30 mouse cellular contexts compared by ENCODE assay signal in the genomic region with DNA sequence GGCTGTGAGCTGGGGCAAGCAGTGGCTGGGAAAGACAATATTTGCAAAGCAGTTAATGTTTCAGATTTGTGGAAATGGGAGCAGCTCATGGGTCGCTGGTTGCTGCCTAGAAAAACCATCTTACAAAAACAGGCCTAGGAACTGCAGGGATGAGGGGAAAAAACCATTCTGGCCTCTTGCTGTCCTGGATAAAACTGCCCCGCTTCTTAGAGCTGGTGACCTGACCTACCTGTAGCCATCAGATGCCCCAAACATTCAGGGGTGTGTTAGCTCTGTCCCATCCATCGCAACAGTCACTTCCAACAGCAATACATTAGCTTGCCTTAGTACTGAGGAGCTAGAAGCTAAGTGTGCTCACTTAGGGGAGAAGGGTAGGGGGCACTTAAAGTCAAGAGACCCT. TPM values are rescaled to one million over a fixed set of nuclear protein-coding genes. Genes with fewer than 3 reads are reported as not detected.
"Had no signal": no experiment of that assay in that cellular context is flagged by ENCODE, and none has a peak within 500 bp of the region (broad histone marks: within the 10 kb centered on the region; RNA-seq: fewer than 3 reads in every experiment).

No protein-coding gene starts in this region.

- DNase-seq: kidney, adult 18-20 months; kidney, adult 9 months; kidney, postnatal 25 days; layer of hippocampus, postnatal 36 days; liver; lung, adult 2 months; lung, postnatal 14 days; lung, postnatal 4 days; retina, postnatal 1 day; right cerebral cortex, postnatal 25 days; spleen, adult 18-20 months; thymus, postnatal 25 days had no signal

- H3K4me3 ChIP-seq: left cerebral cortex, adult 2 months; limb, embryonic 12.5 days; midbrain, embryonic 12.5 days; midbrain, embryonic 15.5 days; myocyte; neural tube, embryonic 13.5 days; stomach, embryonic 15.5 days had no signal

- H3K36me3 ChIP-seq: midbrain, embryonic 15.5 days; stomach, embryonic 15.5 days had no signal

- H3K27me3 ChIP-seq: limb, embryonic 12.5 days; midbrain, embryonic 12.5 days; midbrain, embryonic 15.5 days; neural tube, embryonic 13.5 days; stomach, embryonic 15.5 days had no signal

- H3K4me1 ChIP-seq: midbrain, embryonic 15.5 days had no signal

- H3K9me3 ChIP-seq: limb, embryonic 12.5 days; midbrain, embryonic 12.5 days; midbrain, embryonic 15.5 days; neural tube, embryonic 13.5 days; stomach, embryonic 15.5 days had no signal

- H3K9ac ChIP-seq: limb, embryonic 12.5 days; liver, embryonic 14.5 days; midbrain, embryonic 12.5 days; midbrain, embryonic 15.5 days; neural tube, embryonic 13.5 days; stomach, embryonic 15.5 days had no signal

- H3K4me2 ChIP-seq: limb, embryonic 12.5 days; midbrain, embryonic 12.5 days; midbrain, embryonic 15.5 days; neural tube, embryonic 13.5 days; stomach, embryonic 15.5 days had no signal

- ATAC-seq: inflammation-experienced regulatory T-cells, adult 6 months; intestine, embryonic 16.5 days; midbrain, embryonic 15.5 days had no signal

- H3K27ac ChIP-seq: left cerebral cortex, adult 2 months; limb, embryonic 12.5 days; liver, embryonic 14.5 days; midbrain, embryonic 12.5 days; midbrain, embryonic 15.5 days; neural tube, embryonic 13.5 days; stomach, embryonic 15.5 days had no signal

RNA-seq across cellular contexts. Expression of a gene that starts 27.3 kb away (rescaled TPM):
- total RNA-seq: megakaryocyte progenitor cell, adult 5-6 weeks; megakaryocyte-erythroid progenitor cell, adult 5-6 weeks; monocyte, adult 5-6 weeks; neutrophil, adult 5-6 weeks had no signal
- polyA plus RNA-seq: inflammation-experienced regulatory T-cells, adult 6 months had no signal

RNA-seq across cellular contexts. Expression of a gene that starts 28.0 kb away (rescaled TPM):
- total RNA-seq: layer of hippocampus, adult 8-10 months; layer of hippocampus, postnatal 10 days; left cerebral cortex, adult 2 months; left cerebral cortex, postnatal 36 days; megakaryocyte-erythroid progenitor cell, adult 5-6 weeks; monocyte, adult 5-6 weeks; neutrophil, adult 5-6 weeks had no signal
- polyA plus RNA-seq: inflammation-experienced regulatory T-cells, adult 6 months; large intestine, adult 2 months; midbrain, embryonic 15.5 days had no signal
